Mouse (Mus musculus) thymus, adult 2 months (tissue): ENCODE results near the gene Plcl1. TPM values are rescaled to one million over a fixed set of nuclear protein-coding genes. Genes with fewer than 3 reads are reported as not detected.

Source experiments
- DNase-seq: peaks from one replicate; pipeline ENCODE4 v3.0.0; 2021
- H3K27ac ChIP-seq: fragments of 200-500 bp; 2 replicates; pipeline ENCODE4 v1.5.1; 2012; ENCODE audit warnings: low read length, control low read depth; ENCODE audit not compliant: control insufficient read depth, insufficient read depth
- H3K27me3 ChIP-seq: fragments of 200-500 bp; 2 replicates; pipeline ENCODE4 v1.6.1; 2012; ENCODE audit warnings: mild to moderate bottlenecking, low read length, moderate library complexity, mixed read lengths; ENCODE audit not compliant: control insufficient read depth, insufficient read depth
- H3K36me3 ChIP-seq: fragments of 200-500 bp; 2 replicates; pipeline ENCODE4 v1.6.1; 2012; ENCODE audit warnings: mild to moderate bottlenecking, low read length, moderate library complexity; ENCODE audit not compliant: control insufficient read depth, insufficient read depth
- H3K4me1 ChIP-seq: fragments of 200-500 bp; replicated peaks from 2 replicates; pipeline ENCODE4 v1.6.1; 2012; ENCODE audit warnings: low read length; ENCODE audit not compliant: control insufficient read depth, insufficient read depth
- H3K4me3 ChIP-seq: fragments of 200-500 bp; 2 replicates; pipeline ENCODE4 v1.5.1; 2012; ENCODE audit warnings: mild to moderate bottlenecking, low read length, control low read depth, moderate library complexity; ENCODE audit not compliant: control insufficient read depth, insufficient read depth
- CTCF ChIP-seq: fragments of 200-500 bp; IDR thresholded peaks from 2 replicates; pipeline ENCODE4 v1.5.1; 2012; ENCODE audit warnings: mild to moderate bottlenecking, control low read depth, low read length, moderate library complexity, borderline replicate concordance; ENCODE audit not compliant: control insufficient read depth, poor library complexity, insufficient read depth; ENCODE audit errors: extremely low read depth
- POLR2A ChIP-seq: fragments of 200-500 bp; IDR thresholded peaks from 2 replicates; pipeline ENCODE4 v1.6.1; 2012; ENCODE audit warnings: mild to moderate bottlenecking, low read length, control low read depth, moderate library complexity; ENCODE audit not compliant: control insufficient read depth, poor library complexity, insufficient read depth; ENCODE audit errors: extremely low read depth
- WGBS: fragments of 180-500 bp; shearing (Covaris S2); methylation state at CpG from one replicate; pipeline ENCODE4 v1.1.7; 2018; 5-methylcytosine and 5-hydroxymethylcytosine counted together
- polyA plus RNA-seq: library from polyadenylated mRNA; depleted of rRNA; stranded (reverse); fragments of >200 nt; gene quantifications from 2 replicates; pipeline ENCODE4 v1.2.3, GENCODE M21; 2012

The Plcl1 gene
- polyA plus RNA-seq, 1 experiment = 2.7 TPM

DNA sequence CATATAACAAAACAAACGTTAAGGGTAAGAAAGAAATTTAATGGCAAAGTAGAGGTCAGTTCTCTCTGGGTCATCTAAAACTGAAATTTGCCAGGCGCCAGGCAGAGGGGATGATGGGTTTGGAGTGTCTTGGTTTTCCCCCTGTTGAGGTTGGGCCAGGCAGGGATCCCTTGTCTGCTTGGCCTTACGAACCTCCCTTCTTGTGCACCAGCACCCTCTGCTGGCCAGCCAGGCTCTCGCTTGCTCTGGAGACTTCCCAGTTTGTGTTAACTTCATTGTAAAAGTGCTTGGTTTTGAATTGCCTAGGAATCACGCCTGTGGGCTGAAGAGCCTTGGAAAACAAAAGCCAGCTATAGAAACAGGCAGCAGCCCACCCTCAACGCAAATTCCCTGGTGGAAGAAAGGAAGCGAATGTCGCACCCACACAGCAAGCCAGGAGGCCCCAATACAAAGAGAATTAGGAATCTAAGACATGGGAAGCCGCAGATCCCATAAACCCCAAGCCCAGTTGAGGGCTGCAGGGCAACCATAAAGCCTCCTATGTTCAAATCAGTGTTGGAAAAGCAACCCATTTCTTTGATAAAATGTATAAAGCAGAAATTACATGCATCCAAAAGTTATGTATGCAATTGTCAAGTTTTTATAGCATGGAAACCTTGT lies 22.5 kb upstream of the Plcl1 start:
- TF ChIP-seq POLR2A (no peak), CTCF (peak; percentile 92)
- 33% methylated on average over 9 of the region's 9 CpGs for WGBS

GRCm38 (mm10) chr1:55399891-55400290 lies 5.8 kb upstream of the Plcl1 start:
- H3K4me3 ChIP-seq = no peak overlapping the region
- H3K4me1 ChIP-seq = no peaks in the 10 kb centered on the region
- no peak for DNase-seq
- TF ChIP-seq CTCF (no peak), POLR2A (no peak)
- 83% methylated on average over 5 of the region's 5 CpGs for WGBS
- no peaks in the 10 kb centered on the region for H3K27me3 ChIP-seq
- no peaks in the 10 kb centered on the region for H3K36me3 ChIP-seq
- no peak overlapping the region for H3K27ac ChIP-seq

More for the DNA sequence above, 22.5 kb upstream of the Plcl1 start:
- Histone ChIP-seq H3K27ac (no peak overlapping the region), H3K4me1 (peaks cover 6% of the 10 kb centered on the region), H3K4me3 (no peak overlapping the region), H3K36me3 (no peaks in the 10 kb centered on the region), H3K27me3 (no peaks in the 10 kb centered on the region)
- DNase-seq = peak; percentile 81

DNA sequence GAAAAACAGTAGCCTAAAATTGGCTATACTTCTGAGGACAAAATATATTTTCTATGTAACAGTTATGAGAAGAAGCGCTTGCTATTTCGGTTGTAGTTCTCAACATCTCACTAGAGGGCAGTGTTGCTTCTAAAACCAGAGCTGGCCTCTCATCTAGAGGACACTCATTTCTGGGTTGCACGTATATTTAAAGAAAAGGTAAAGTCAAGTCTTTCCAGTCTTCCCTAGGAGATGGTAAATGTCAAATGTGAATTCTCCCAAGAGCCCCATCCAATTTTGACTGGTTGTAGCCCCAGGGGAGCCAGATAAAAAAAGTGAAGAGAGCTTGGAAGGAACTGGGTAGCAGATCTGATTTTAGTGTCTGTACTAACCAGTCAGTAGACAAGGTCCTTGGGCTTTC lies 1.3 kb upstream of the Plcl1 start:
- Histone ChIP-seq H3K27me3 (no peaks in the 10 kb centered on the region), H3K4me1 (peaks cover 8% of the 10 kb centered on the region), H3K27ac (no peak overlapping the region), H3K36me3 (no peaks in the 10 kb centered on the region), H3K4me3 (no peak overlapping the region)
- TF ChIP-seq CTCF (no peak), POLR2A (no peak)
- 5% methylated on average over 3 of the region's 3 CpGs for WGBS
- DNase-seq = peak; percentile 68

DNA sequence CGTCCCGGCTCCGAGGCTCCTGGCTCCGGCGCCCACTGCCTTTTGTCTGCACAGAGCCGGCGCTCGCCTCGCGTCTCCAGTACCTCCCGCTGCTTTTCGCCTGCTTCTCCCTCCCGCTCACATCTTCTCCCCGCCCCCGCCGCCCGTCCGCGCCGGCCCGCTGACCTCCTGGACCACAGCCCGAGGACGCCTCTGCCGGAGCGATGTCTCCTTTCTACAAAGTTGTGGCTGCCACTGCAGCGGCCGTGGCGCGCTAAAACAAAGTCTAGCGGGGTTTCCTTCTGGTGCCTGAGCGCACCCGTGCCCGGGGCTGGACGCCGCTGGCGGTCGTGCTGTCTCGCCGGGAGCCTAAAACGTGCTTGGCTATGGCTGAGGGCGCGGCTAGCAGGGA lies 297 bp downstream of the Plcl1 start:
- 1% methylated on average over 40 of the region's 42 CpGs for WGBS
- no peak for DNase-seq
- H3K36me3 ChIP-seq = no peaks in the 10 kb centered on the region
- no peaks in the 10 kb centered on the region for H3K27me3 ChIP-seq
- TF ChIP-seq CTCF (0 out of 2 replicates have a peak, but pooled peaks have one; percentile 4), POLR2A (no peak)
- H3K27ac ChIP-seq = no peak overlapping the region
- H3K4me1 ChIP-seq = peaks cover 8% of the 10 kb centered on the region
- peak overlapping the region; percentile 86 for H3K4me3 ChIP-seq

DNA sequence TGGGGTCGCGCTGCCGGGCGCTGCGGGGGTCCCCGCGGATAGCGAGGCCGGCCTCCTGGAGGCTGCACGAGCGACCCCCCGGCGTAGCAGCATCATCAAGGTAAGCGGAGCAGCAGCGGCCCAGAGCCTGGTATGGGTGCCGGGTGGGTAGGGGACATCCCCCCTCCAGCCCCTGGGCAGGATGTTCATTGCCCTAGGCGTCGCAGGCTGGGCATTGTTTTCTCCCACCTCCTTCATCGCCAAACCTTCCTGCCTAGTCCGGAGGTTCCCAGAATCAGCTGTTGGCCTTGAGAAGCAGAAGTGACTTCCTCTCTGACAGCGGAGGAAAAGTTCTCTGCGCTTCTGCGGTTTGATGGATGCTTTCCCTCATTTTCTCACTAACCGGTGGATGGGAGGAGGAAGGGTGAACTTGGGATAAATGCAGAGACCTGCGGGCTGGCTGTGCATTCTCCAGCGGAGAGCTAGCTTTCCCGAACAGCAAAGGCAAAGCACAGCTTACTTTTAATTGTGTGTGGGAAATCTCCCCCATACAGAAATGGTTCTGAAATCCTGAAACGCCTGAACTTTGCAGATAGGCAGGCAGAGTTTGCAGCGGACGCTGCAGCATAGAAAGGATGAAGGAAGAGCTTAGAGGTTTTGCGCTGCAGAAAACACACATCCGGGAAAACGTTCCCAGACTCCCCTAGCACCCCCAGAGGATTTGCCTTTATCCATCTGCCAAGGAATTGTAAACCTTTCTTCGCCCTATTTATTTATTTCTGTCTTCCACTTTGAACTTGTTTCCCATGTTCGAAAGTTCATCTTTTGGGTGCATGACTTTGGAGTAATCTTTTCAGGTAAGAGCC lies 1.0 kb downstream of the Plcl1 start:
- Histone ChIP-seq H3K36me3 (no peaks in the 10 kb centered on the region), H3K27me3 (no peaks in the 10 kb centered on the region), H3K4me3 (peak overlapping the region; percentile 86), H3K27ac (no peak overlapping the region), H3K4me1 (peaks cover 8% of the 10 kb centered on the region)
- DNase-seq = peak; percentile 51
- TF ChIP-seq CTCF (no peak), POLR2A (0 out of 2 replicates have a peak, but pooled peaks have one; percentile 21)
- WGBS = 12% methylated on average over 35 of the region's 35 CpGs

- TF ChIP-seq POLR2A (no peak), CTCF (no peak)
- no peak for DNase-seq
- no peaks in the 10 kb centered on the region for H3K36me3 ChIP-seq
- WGBS = 90% methylated on average over 2 of the region's 2 CpGs
- peaks cover 4% of the 10 kb centered on the region; the same call in 1 of the 2 replicates for H3K4me1 ChIP-seq
- H3K27me3 ChIP-seq = no peaks in the 10 kb centered on the region
- no peak overlapping the region for H3K4me3 ChIP-seq
- no peak overlapping the region for H3K27ac ChIP-seq
Measured at GRCm38 (mm10) chr1:55410670-55411069, 4.9 kb downstream of the Plcl1 start.
